Mouse (Mus musculus): Measurements from ENCODE around the gene Cul1. TPM values are rescaled to one million over a fixed set of nuclear protein-coding genes. Genes with fewer than 3 reads are reported as not detected.
A peak's percentile ranks its signal among the peaks of the same experiment; 100 is the strongest.
"Not testable (repeated sequence)": the region's sequence is repeated elsewhere in the genome, so short reads cannot be mapped to it uniquely, and the experiment has no call there.

Gene Cul1
- 100 to 1,000 TPM; 102 TPM for total RNA-seq (2021)
- long read RNA-seq, experiment 1, transcript Cul1-201 (22 exons, 3,161 nt): major isoform, 103 of 121 reads
- long read RNA-seq, experiment 1, partial matches to known transcripts: 6 of 121 reads
- long read RNA-seq, experiment 1, other reads (novel, unspliced or antisense): 12 of 121 reads
- long read RNA-seq, experiment 2, transcript Cul1-201 (22 exons, 3,161 nt): major isoform, 204 of 234 reads
- long read RNA-seq, experiment 2, partial matches to known transcripts: 13 of 234 reads
- long read RNA-seq, experiment 2, other reads (novel, unspliced or antisense): 16 of 234 reads

DNA sequence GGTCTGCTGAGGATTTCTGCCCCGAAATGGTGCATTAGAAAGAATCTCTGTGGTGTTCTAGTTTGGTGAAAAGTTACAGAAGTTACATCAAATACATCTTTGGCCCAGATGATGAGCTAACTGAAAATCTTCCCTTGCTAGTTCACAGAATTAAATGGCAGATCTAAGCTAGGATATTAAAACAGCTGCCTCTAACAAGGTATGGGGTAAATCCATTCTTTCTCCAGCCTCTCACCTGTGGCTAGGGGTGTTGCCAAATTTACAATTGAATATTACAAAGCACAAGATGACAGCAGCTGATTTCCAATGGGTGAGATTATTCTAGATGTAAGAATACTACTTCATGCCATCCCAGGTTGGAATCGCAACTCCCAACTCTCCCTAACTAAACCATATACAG, at the start of gene Cul1:
Gene Cul1 (plus strand): TSS at position 301 of the 400 bp plus-strand sequence.
- DNase-seq (ENCODE audit: low spot score in 2 of 2): no peak

DNA sequence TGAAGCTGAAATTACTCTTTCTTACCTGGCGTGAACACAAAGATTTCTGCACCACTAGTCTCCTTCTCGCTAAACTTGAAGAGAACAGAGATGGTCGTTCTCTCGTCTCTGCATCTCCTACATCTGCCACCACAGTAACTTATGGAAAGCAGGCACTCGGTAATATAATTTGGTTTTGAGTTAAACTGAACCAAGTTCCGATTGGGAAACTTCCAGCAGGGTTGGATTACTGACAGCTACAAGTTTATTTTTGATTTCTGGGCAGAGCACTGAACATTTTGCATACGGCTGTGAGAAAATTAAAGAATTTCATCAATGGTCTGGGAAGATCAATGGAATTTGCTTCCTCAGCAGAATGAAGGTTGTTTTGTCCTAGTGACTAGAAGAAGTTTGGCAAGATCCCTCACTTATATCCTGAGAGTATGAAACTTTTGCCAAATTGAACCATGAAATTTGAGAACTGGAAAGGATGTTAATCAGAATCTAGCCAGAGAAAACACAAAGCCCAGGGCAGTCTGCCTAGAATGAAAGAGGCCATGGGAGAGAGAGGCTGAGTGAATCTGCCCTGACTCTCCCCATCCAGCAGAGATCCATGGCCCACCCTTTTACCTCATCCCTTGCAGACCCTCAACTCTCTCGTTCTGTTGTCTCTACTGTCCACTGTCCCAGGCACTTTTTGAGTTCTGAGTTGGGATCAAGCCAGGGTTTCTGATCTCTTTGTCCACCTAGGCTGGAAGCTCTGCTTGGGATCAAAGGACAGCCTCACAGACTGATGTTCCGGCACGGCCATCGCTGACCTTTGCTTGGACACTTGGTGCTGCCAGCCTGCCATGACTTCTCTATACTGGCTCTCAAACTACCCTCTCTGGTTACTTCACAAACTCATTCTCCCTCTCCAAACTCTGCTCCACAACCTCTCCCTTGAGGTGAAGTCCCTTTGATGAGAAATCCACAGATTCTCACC, 48.5 kb upstream of the Cul1 start:
- DNase-seq (ENCODE audit: low spot score in 2 of 2): no peak

DNA sequence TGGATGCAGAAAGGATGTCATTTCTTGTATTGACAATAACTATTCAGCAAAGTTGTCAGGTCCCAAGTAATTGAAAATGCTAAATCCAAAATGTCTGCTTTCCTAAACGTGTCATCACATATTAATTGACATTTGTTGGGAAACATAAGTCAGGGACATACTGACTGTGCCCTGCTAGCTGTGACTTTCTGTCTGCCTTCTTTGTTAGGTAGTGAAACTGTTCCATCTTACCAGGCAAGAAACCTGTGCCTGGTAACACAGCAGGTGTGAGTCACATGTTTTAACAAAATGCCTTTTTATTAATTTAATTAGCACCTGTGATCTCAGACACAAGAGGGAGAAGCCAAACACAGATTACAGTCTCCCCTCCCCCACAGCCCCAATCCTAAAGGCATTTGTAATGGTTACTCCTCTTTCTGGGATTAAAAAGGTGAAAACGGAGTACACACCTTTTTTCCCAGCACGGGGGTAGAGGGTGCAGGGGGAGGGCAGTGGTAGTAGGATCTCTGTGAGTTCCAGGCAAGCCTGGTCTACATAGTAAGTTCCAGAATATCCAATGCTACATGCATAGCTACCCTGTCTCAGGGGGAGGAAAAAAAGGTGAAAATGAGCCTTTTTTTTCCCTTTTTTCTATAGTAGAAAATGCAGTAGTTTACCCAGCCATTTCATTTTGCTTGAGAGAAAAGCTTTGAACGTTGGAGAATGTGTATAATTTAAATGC, 40.2 kb upstream of the Cul1 start:
- DNase-seq (ENCODE audit: low spot score in 2 of 2): no peak

DNA sequence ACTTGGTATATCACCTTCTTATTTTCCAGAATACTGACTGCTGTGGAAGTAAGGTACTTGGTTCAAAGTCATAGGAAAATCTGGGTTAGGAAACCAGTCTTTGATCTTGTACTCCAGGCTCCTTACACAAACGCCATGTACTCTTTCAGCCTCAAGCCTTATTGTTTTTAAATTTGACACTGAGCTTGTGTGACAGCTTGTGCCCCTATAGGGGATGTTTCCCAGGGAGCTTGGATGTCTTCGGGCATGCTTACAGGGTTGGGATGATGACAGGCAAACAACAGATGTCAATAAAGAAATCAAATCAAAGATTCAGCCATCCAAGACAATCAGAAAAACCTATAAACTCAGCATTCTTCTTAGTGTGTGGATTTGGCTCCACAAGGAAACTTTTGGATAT, 39.5 kb upstream of the Cul1 start:
- no peak for DNase-seq (ENCODE audit: low spot score in 2 of 2)

DNA sequence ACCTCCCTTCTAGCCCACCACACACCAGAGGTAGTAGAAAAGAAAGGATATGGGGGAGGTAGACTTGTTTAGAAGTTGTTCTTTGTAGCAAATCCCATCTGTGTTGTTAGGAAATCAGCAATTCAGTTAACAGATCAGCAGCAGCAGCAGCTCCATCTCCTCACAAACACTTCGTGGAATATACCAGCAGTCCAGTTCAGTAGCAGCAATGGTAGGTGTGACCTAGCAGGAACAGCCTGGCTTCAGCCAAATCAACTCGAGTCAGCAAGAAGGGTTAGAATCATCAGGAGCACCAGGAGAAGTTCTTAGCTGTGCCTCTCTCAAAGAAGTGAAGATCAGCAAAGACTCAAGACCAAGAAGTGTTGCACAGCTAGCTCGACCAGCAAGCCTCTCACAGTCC, 34.5 kb upstream of the Cul1 start:
- no peak for DNase-seq (ENCODE audit: low spot score in 2 of 2)

DNA sequence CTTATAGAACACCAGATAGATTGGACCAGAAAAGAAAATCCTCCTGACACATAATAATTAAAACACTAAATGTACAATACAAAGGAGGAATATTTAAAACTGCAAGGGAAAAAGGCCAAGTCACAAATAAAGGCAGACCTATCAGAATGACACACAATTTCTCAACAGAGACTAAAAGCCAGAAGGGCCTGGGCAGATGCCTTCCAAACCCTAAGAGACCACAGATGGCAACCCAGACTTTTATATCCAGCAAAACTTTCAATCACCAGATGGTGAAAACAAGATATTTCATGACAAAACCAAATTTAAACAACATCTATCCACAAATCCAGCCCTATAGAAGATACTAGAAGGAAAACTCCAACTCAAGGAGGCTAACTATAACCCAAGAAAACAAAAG, 33.0 kb upstream of the Cul1 start:
- no peak for DNase-seq (ENCODE audit: low spot score in 2 of 2)

DNA sequence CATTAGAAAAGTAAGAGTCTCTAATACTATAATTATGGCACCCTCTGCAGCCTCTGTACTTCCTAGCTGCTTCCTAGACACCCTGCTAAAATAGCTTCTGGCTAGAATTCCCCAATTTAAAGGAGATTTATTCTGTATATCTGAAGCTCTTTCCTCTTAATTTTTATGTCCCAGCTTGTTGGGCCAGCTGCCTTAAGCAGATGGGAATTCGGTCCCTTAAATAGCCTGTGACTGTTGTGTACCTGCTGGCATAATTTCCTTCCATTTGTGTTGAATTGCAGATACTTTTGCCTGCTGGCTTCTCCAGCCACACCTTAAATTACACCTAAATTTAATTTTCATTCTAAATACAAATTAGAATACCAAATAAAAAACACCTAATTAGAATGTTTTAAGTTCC, 32.0 kb upstream of the Cul1 start:
- DNase-seq (ENCODE audit: low spot score in 2 of 2): no peak

DNA sequence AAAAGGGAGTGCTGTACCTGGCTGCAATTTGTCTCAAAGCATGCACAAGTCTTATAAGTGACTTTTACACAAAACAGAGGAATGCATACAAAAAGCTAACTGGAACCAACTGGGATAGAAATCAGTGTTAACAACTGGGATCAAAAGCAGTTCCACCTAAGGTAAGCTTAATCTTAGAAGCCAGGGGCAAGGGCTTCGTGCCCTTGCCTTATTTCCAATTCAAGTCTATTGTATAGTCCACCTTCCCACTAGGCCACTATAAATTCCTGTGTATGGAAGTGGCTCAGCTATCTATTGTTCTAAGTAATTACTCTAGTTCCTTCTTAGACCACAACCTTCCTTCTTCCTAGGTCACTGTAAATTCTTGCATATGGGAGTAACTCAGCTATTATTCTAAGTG, 27.1 kb upstream of the Cul1 start:
- DNase-seq (ENCODE audit: low spot score in 2 of 2): no peak

DNA sequence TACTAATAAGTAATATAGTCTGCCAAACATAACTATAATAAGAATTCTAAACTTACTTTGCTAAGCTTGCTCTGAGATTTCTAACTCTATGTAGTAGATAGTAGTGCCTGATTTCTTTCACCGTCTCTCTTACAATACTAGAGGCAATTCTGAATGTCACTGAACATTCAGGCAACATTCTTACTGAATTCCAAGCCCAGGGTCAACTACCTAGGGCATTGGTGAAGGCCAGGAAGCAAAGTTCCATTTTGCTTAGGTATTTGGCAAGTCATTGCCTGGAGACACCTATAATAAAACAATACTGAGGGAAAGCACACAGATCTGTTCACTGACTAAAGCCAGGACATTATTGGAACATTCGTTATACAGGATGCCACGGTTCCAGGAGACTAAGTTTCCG, 26.6 kb upstream of the Cul1 start:
- DNase-seq (ENCODE audit: low spot score in 2 of 2): not testable (repeated sequence)

DNA sequence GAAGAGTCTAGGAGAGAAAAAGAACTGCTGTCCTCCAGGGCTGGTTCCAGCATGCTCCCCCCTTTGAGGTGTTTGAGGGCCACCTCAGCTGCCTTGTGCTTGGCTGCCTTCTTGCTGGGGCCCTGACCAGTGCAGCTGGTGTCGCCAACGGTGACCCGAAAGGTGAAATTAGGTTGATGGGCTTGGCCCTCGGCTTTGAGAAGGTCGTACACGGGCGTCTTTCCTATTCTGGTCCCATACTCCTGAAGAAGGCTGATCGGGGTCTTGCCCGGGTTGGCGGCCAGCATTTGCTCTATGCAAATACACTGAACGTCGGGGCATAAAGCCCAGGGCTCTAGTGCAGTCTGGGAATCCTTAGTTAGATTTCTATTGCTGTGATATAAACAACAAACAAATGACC, 20.4 kb upstream of the Cul1 start:
- DNase-seq (ENCODE audit: low spot score in 2 of 2): not testable (repeated sequence)

DNA sequence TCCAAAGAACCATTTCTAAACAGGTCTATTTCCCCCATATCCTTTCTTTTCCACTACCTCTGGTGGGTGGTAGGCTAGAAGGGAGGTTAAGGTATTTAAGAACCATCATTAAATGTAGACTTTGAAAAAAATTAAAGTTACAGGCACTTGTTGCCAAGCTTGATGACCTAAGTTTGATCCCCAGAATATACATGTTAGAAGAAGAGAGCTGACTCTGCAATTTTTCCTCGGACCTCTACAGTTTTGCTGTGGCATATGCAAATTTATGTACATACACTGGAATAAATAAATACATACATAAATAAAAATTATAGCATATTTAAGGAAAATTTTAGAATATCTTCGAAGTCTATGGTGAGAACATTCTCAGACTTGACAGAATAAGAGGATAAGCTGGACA, 13.1 kb upstream of the Cul1 start:
- no peak for DNase-seq (ENCODE audit: low spot score in 2 of 2)

DNA sequence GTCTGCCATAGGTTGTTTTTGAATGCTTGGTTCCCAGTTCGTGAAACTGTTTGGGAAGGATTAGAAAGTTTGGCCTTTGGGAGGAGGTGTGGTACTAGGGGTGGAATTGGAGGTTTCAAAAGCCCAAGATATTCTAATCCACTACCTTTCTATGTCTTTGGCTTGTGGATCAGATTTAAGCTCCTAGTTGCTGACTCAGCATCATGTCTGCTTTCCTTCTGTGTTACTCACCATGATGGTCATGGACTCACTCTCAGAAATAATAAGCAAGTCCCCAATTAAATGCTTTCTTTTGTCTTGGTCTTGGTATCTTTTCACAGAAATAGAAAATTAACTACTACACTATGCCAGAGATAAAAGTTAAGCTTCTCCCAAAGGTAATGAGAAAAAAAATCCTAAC, 5.5 kb upstream of the Cul1 start:
- no peak for DNase-seq (ENCODE audit: low spot score in 2 of 2)

DNA sequence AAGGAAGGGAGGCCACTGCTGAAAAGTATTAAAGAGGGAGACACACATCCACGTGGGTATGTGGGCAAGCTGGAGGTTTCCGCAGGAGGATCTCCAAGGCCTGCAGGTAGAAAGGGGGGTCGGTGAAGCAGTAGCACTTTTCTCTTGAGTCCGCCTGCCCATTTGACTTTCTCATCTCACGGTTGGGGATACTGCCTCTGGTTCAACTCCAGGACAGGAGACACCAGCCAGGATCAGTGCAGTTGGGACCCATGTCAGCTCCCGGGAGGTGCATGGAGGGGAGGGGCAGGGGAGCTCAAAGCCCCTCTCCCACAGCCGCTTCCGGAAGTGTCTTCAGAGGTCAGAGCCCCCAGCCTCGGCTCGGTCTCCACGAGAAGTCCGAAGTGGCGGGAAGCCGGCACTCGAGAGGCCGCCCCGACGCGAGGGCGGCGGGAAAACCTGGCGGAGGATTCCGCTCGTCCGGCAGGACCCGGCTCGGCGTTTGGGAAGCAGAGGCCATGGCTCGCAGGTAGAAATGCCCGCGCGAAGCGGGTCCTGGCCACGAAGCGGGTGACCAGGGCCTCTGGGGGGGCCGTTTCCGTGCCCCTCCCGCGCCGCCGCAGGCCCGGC, 428 bp downstream of the Cul1 start:
- no peak for DNase-seq (ENCODE audit: low spot score in 2 of 2)

DNA sequence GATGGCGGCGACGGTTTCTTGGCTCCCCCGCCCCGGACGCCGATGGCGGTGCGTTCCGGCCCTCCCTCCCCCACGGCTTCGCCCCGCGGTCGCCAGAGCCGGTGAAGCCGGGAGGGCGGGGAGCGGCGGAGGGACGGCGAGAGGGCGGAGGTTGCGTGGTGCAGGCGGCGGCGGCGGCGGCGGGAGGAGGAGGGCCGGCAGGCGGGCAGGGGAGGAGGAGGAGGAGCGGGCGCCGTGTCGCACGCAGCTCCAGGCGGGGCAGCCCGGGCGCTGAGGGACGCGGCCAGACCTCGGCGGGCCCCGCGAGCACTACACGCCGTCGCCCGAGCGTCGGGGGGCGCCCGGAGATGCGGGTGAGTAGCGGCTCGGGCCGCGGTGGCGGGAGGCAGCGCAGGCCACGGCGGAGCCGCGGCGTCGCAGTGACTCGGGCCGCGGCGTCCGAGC, 955 bp downstream of the Cul1 start:
- peak; percentile 83 to 86 for DNase-seq (ENCODE audit: low spot score in 2 of 2)

DNA sequence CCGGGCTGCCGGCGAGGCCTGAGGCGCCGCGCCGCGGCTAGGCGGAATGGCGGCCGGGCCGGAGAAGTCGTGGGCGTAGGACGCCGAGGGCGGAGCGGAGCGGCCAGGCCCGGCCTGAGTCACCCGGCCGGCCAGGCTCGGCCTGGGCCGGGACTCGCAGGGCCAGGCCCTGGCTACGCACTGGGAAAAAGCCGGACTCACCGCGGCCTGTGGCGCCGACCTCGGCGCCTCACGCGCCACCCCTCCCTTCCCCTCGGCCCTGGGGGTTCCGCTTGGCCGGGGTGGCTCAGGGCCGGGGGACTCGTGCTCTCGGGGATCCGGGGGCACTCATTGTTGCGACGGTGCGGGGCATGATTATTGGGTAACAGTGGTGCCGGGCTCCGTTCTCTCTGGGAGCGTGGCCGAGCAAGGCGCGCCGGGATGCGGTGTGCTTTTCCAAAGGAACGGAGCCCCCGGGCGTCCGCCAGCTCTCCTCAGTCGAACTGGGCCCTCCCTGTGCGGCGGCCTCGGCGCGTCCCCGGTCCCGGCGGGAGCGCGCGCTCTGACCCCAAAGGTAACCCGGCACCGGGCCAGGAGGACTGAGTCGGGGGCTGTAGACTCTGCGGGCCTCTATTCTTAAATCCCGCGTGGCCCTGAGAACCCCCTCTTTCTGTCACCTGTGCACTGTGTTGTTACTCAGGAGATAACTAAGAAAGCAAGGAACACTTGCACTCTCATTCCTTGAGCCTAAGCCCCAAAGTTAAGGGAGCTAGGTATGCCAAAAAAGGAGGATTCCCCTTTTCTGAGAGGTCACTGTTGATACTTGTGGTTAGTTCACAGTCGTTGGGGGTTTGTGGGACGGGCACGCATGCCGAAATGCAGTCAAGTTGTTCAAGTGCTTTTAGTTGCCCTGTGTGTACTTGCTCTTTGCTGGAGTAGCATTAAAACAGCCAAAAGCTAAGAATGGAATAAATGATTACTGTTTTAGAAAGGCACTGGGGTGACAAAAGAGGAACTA, 1.7 kb downstream of the Cul1 start:
- peak; percentile 71 to 73 for DNase-seq (ENCODE audit: low spot score in 2 of 2)

DNA sequence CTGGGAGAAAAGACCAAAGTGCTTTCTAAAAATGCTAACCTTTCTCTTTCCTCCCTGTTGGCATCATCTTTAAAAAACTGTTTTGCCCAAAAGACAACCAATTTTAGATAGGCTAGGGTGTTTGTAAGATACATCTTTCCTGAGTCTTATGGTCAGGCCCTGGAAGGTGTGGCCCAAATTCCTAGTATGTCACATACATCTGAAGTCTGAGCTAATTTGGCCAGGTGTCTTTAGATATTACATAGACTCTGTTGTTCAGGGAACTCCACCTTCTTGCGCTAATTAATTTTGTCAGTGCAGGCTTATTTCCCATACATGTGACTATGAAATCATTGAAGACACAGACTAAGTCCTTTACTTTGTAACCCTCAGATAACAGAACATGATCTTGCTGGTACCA, 2.6 kb downstream of the Cul1 start:
- DNase-seq (ENCODE audit: low spot score in 2 of 2): no peak

DNA sequence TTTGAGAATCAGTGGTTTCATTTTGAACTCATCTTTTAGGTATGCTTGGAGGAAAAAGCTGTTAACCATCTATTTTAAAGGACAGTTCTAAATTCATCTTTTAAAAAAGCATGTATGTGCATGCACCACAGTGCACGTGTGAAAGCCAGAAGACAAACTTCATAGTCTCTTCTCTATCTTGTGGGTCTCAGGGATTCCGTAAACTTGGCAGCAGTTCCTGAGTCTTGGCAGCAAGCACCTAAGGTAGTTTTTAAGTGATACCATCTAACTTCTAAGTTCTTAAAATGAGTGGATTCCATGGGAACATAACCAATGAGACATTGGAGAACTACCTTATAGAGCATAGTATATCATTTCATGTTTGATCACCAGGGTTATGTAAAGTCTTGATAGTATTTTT, 3.7 kb downstream of the Cul1 start:
- no peak for DNase-seq (ENCODE audit: low spot score in 2 of 2)

DNA sequence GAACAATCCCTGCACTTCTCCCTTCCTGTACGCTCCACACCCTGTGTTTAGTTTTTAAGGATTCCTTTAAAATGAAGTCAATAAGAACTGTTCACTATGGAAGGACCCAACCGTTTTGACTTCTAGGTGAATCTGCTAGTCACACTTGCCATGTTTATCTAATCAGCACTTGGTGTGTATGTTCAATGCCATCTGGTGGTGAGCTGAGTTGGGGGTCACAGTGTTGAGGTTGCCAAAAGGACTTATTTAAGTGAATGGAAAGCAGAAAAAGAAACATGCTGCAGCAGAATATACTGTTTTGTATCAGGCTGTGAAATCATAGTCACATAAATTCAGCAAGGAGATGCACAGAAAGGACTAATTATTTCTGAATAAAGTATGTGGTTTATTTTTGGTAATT, 12.2 kb downstream of the Cul1 start:
- DNase-seq (ENCODE audit: low spot score in 2 of 2): no peak

DNA sequence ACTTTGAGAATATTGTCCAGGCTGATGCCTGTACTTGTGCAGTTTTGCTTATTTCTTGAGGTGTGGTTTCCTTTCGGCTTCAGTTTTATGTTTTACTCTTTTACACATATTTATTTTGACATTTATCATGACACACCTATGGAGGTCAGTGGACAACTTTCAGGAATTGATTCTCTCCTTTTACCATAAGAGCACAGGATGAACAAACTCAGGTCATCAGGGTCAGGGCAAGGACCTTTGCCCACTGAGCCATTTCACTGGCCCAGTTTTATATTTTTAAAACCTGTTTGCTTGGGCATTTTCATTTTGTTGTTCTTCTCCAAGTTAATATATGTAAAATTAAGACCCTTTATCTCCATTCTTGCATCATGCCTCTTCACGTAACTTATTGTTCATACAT, 13.3 kb downstream of the Cul1 start:
- no peak for DNase-seq (ENCODE audit: low spot score in 2 of 2)

DNA sequence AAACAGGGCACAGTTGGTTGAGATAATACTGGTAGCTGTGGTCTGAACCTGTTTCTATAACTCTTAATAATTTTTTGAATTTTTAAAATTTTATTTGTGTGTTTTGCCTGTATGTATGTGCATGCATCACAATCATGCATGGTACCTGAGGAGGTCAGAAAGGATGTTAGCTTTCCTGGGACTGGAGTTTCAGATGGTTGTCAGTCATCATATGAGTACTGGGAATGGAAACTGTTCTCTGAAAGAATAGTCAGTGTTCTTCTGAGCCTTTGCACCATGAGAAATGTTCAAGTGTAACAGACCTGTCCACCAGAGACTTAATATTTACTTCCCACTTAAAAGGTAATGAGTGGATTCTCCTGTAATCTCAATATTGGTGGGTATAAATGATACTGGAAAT, 13.9 kb downstream of the Cul1 start:
- DNase-seq (ENCODE audit: low spot score in 2 of 2): no peak

Data from adrenal gland, adult 18-20 months (tissue).